Mouse (Mus musculus) embryonic facial prominence, embryonic 14.5 days (tissue): Measurements from ENCODE around the gene Uevld. TPM values are rescaled to one million over a fixed set of nuclear protein-coding genes. Genes with fewer than 3 reads are reported as not detected.
A peak's percentile ranks its signal among the peaks of the same experiment; 100 is the strongest.

Source experiments
- ATAC-seq: fragments of 200-750 bp; cut with Nextera tagmentation; 2 replicates; pipeline ENCODE4 v1.8.0; 2017; ENCODE audit warnings: low read depth, moderate number of reproducible peaks, moderate TSS enrichment
- DNase-seq: peaks from one replicate; pipeline ENCODE4 v3.0.0-alpha.2; 2015; ENCODE audit warnings: low spot score
- H3K27ac ChIP-seq: fragments of 300-500 bp; sonication (generic); replicated peaks from 2 replicates; pipeline ENCODE4 v1.5.1; 2014; ENCODE audit warnings: low read depth, mild to moderate bottlenecking, low read length, moderate library complexity
- H3K27me3 ChIP-seq: fragments of 300-500 bp; sonication (generic); replicated peaks from 2 replicates; pipeline ENCODE4 v1.6.1; 2014; ENCODE audit warnings: low read length; ENCODE audit not compliant: control insufficient read depth, insufficient read depth
- H3K36me3 ChIP-seq: fragments of 300-500 bp; sonication (generic); 2 replicates; pipeline ENCODE4 v1.6.1; 2014; ENCODE audit warnings: low read length, mixed read lengths; ENCODE audit not compliant: control insufficient read depth, insufficient read depth
- H3K4me1 ChIP-seq: fragments of 300-500 bp; sonication (generic); 2 replicates; pipeline ENCODE4 v1.6.1; 2014; ENCODE audit warnings: antibody characterized with exemption, low read length; ENCODE audit not compliant: control insufficient read depth, insufficient read depth
- H3K4me2 ChIP-seq: fragments of 300-500 bp; sonication (generic); 2 replicates; pipeline ENCODE4 v1.6.1; 2014; ENCODE audit warnings: low read depth, mild to moderate bottlenecking, low read length, moderate library complexity, mixed read lengths
- H3K4me3 ChIP-seq: fragments of 300-500 bp; sonication (generic); 2 replicates; pipeline ENCODE4 v1.5.1; 2014; ENCODE audit warnings: low read depth, mild to moderate bottlenecking, low read length
- H3K9ac ChIP-seq: fragments of 300-500 bp; sonication (generic); 2 replicates; pipeline ENCODE4 v1.6.1; 2014; ENCODE audit warnings: low read depth, mild to moderate bottlenecking, low read length, moderate library complexity, mixed read lengths
- H3K9me3 ChIP-seq: fragments of 300-500 bp; sonication (generic); 2 replicates; pipeline ENCODE4 v1.6.1; 2016; ENCODE audit warnings: low read length; ENCODE audit not compliant: control insufficient read depth
- WGBS: fragments of 180-500 bp; shearing (Covaris S2); extraction: QIAGEN DNeasy Blood & Tissue Kit; methylation state at CpG from one replicate; pipeline ENCODE4 v1.1.7; 2014; 5-methylcytosine and 5-hydroxymethylcytosine counted together
- polyA plus RNA-seq: library from polyadenylated mRNA; unstranded; fragments of >200 nt; fragmentation: Nextera tagmentation; extraction: Ambion mirVana; gene quantifications from 2 replicates; pipeline ENCODE4 v1.2.1, GENCODE M21; 2014

Gene Uevld
- polyA plus RNA-seq, result 9.7 and 11.0 TPM in 2 replicates

- peak; percentile 92 for ATAC-seq
- peak; percentile 96 for DNase-seq
- H3K9me3 ChIP-seq, result no peaks in the 10 kb centered on the region
Measured at GRCm38 (mm10) chr7:46957831-46958691, at the start of gene Uevld. Gene Uevld (minus strand): TSS chr7:46958527.

GRCm38 (mm10) chr7:47007818-47008167 is 49.5 kb upstream of the Uevld start:
- Histone ChIP-seq H3K27ac (peak overlapping the region; percentile 92), H3K4me3 (peak overlapping the region; percentile 84), H3K9ac (peak overlapping the region; percentile 85), H3K27me3 (no peaks in the 10 kb centered on the region), H3K4me2 (peak overlapping the region; percentile 91), H3K9me3 (no peaks in the 10 kb centered on the region), H3K4me1 (peaks cover 17% of the 10 kb centered on the region), H3K36me3 (no peaks in the 10 kb centered on the region)
- WGBS, result 0% methylated on average over 22 of the region's 25 CpGs
- peak; percentile 89 for DNase-seq
- peak; percentile 70 for ATAC-seq

More at GRCm38 (mm10) chr7:46957831-46958691, at the start of gene Uevld:
- Histone ChIP-seq H3K4me1 (peaks cover 12% of the 10 kb centered on the region), H3K4me3 (peak within 1 kb of the TSS; percentile 56), H3K36me3 (peaks cover 20% of the 10 kb centered on the region), H3K27ac (0 out of 2 replicates have a peak within 1 kb of the TSS, but pooled peaks have one; percentile 39), H3K4me2 (peak within 1 kb of the TSS; percentile 78), H3K27me3 (no peaks in the 10 kb centered on the region; the same call in 1 of the 2 replicates), H3K9ac (peak within 1 kb of the TSS; percentile 73)
- WGBS, result under 1% methylated on average over 46 of the region's 51 CpGs

- H3K9ac ChIP-seq, result peak overlapping the region; percentile 85
- H3K36me3 ChIP-seq, result no peaks in the 10 kb centered on the region
- peak overlapping the region; percentile 91 for H3K4me2 ChIP-seq
- peak overlapping the region; percentile 84 for H3K4me3 ChIP-seq
- H3K27ac ChIP-seq, result peak overlapping the region; percentile 92
- DNase-seq, result no peak
- peaks cover 23% of the 10 kb centered on the region for H3K4me1 ChIP-seq
- H3K27me3 ChIP-seq, result no peaks in the 10 kb centered on the region
- WGBS, result 12% methylated on average over 21 of the region's 21 CpGs
- H3K9me3 ChIP-seq, result no peaks in the 10 kb centered on the region
- no peak for ATAC-seq
Measured at GRCm38 (mm10) chr7:47007109-47007780, 48.9 kb upstream of the Uevld start.

GRCm38 (mm10) chr7:47003411-47004115 is 45.2 kb upstream of the Uevld start:
- no peak for DNase-seq
- Histone ChIP-seq H3K4me1 (peaks cover 36% of the 10 kb centered on the region), H3K36me3 (peaks cover 10% of the 10 kb centered on the region), H3K9me3 (no peaks in the 10 kb centered on the region), H3K27ac (no peak overlapping the region), H3K4me3 (no peak overlapping the region), H3K9ac (no peak overlapping the region), H3K4me2 (no peak overlapping the region), H3K27me3 (no peaks in the 10 kb centered on the region)
- WGBS, result 40% methylated on average over 3 of the region's 3 CpGs
- ATAC-seq, result no peak

GRCm38 (mm10) chr7:47001900-47002275 is 43.6 kb upstream of the Uevld start:
- Histone ChIP-seq H3K9ac (peak overlapping the region; percentile 30; the same call in 1 of the 2 replicates), H3K4me3 (no peak overlapping the region), H3K27ac (peak overlapping the region; percentile 65), H3K9me3 (no peaks in the 10 kb centered on the region), H3K4me1 (peaks cover 35% of the 10 kb centered on the region), H3K36me3 (peaks cover 26% of the 10 kb centered on the region), H3K4me2 (peak overlapping the region; percentile 19; the same call in 1 of the 2 replicates), H3K27me3 (no peaks in the 10 kb centered on the region)
- DNase-seq, result no peak
- no peak for ATAC-seq
- 45% methylated on average over 4 of the region's 4 CpGs for WGBS

- H3K36me3 ChIP-seq, result peaks cover 32% of the 10 kb centered on the region
- H3K4me2 ChIP-seq, result peak overlapping the region; percentile 19
- 71% methylated on average over 5 of the region's 5 CpGs for whole genome bisulfite sequencing
- DNase-seq, result no peak
- no peak for ATAC-seq
- peaks cover 30% of the 10 kb centered on the region for H3K4me1 ChIP-seq
- no peaks in the 10 kb centered on the region for H3K9me3 ChIP-seq
- no peak overlapping the region for H3K9ac ChIP-seq
- H3K27me3 ChIP-seq, result no peaks in the 10 kb centered on the region
- H3K4me3 ChIP-seq, result no peak overlapping the region
- H3K27ac ChIP-seq, result peak overlapping the region; percentile 33
Measured at GRCm38 (mm10) chr7:47001125-47001899, 43.0 kb upstream of the Uevld start.

GRCm38 (mm10) chr7:47000644-47000983 is 42.3 kb upstream of the Uevld start:
- DNase-seq (peak; percentile 89), ATAC-seq (peak; percentile 86)
- H3K36me3 ChIP-seq, result peaks cover 39% of the 10 kb centered on the region
- 0 out of 2 replicates have a peak overlapping the region, but pooled peaks have one; percentile 14 for H3K9ac ChIP-seq
- no peak overlapping the region for H3K4me3 ChIP-seq
- 40% methylated on average over 3 of the region's 3 CpGs for WGBS
- H3K4me2 ChIP-seq, result no peak overlapping the region
- H3K9me3 ChIP-seq, result no peaks in the 10 kb centered on the region
- no peaks in the 10 kb centered on the region for H3K27me3 ChIP-seq
- peak overlapping the region; percentile 33; the same call in 1 of the 2 replicates for H3K27ac ChIP-seq
- H3K4me1 ChIP-seq, result peaks cover 26% of the 10 kb centered on the region
